Mouse (Mus musculus) WW6 (cell line): ENCODE measurements around the gene Kif17.

Source experiments
- DNase-seq: peaks from one replicate; pipeline ENCODE4 v3.0.0-alpha.2; 2013; ENCODE audit warnings: low read depth, low spot score

The Kif17 gene

DNA sequence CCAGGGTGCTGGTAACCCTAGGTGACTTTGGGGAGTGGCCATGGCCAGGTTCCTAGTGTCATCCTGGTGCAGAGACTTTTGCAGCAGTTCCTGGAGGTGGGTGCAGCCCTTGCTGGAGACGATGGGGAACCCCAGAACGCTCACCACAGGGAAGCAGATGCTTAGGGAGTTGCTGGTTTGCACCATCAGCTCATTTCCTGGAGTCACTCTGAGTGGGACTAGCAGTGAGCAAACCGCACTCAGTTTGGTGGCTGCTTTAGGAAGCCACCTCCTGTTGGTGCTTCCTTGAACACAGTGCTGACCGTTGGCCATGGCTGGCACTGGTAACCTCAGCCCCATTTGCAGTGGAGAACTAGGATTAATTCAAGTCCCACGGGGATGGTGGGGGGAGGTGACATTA is 9.2 kb downstream of the Kif17 start:
- DNase-seq: no peak

DNA sequence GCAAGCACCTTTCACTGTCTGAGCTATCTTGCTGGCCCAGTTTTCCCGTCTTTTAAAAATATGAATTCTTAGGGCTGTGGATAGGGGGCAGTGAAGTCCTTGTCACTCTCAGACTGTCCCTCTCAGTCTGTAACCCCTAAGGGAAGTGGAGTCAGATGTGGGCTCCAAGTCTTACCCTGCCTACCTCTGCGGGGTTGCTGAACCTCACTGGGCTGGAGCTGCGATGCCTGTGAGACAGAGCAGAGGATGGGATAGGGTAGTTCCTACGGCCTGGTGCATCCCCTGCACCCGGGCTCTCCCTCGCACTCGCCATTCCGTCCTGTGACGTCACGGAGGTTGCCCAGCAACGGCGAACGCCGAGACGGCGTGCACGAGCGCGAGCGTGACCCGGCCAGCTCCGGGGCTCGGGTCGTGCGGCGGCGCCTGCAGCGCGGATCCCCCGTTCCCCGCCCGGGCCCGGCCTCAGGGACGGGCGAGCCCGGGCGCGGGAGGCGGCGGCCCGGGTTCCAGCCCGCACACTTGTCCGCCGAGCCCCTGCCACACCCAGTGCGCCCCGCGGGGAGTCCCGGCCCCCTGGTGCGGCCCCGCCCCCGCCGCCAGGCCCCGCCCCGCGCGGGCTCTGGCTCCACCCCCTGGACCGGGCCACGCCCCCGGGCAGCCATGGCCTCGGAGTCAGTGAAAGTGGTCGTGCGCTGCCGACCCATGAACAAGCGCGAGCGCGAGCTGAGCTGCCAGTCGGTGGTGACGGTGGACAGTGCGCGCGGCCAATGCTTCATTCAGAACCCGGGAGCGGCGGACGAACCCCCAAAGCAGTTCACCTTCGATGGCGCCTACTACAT is 11.8 kb downstream of the Kif17 start:
- peak; percentile 71 for DNase-seq

DNA sequence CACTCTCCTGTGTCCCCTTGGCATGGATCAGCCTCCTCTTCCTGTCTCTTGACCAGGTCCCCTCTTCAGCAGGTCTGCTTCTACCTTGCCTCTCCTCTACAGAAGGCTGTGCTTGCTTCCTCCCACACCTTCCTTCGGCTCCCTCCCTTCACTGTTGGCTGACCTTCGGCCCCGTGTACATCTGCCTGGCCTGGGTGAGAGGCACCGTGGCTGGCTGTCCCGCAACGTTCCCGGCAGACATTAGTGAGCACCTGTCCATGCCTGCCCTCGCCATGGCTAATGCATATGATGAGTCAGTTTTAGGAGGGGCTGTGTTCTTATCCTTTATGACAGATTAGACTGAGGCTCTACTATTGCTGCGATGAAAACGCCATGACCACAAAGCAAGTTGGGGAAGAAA is 17.6 kb downstream of the Kif17 start:
- no peak for DNase-seq

DNA sequence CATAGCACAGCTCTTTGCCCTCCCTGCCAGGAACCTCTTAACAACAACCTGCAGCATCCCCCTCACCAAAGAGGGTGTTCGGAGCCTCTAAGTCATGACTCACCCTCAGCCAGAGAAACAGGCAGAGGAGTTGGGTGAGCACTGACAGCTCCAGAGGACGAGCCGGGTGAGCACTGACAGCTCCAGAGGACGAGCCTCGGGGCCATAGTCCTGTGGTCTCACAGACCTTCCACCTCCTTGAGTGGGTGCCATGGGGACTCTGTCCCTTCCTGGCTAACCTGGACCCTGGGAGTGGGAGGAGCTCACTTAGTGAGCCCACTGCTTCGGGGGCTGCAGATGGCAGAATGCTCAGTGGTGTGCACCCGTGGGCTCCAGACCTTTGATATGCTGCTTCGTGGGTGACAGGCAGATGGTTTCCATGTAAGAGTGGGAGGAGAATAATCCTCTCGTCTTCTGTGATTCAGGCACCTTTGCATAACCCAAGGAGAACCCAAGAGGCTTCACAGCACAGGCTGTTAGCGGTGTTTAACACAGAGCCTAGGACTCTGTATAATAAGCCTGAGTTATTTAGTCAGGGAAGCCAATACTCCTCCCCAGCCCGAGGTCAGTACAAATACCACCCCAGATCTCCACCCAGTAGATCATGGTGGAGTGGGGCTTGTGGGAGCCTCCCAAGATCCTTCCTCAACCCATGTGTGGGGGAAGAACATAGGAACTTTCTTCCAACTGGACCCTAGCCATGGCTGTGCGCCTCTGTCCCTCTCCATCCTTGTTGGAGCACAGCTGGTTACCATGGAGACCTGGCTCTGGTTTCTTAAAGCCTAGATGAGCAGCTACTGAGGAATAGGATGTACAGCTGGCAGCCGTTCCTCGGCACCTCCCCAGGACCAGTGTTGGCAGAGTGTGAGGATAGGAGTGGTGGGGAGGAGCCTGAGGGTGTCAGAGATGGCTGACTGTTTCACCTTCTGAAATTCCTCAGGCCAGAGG is 22.1 kb downstream of the Kif17 start:
- no peak for DNase-seq

DNA sequence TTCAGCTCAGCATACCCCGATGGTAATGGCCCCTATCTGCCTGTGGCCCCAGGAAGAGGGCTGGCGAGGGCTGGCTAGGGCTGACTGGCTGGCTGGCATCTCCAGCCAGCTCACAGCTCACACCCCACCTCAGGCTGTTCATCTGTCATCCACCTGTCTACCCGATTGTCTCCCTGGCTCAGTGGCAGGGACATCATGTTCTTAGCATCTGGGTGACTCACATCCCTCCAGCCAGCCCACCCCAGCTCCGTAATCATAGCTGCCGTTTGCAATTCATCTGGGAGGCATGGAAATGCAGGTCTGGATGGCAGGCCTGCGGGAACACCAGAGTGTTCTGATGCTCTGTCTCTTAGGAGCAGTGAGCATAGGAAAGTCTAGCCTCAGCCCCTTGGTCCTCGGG is 28.1 kb downstream of the Kif17 start:
- no peak for DNase-seq

DNA sequence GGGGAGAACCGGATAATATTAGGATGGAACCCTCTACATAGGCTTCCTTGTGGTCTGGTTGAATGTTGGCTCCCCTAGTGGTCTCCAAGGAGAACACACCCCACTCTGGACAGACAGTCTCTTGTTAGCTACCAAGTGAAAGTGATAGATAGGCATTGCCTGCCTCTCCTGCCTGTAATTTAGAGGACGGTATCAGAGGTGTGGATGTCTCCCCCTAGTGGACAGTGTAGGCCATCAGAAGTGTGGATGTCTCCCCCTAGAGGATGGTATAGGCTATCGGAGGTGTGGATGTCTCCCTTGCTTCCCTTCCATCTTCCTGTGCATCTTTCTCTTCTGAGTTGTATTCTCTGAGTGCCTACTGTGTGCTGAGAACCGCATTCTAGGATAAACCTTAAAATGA is 32.6 kb downstream of the Kif17 start:
- DNase-seq: peak; percentile 80

DNA sequence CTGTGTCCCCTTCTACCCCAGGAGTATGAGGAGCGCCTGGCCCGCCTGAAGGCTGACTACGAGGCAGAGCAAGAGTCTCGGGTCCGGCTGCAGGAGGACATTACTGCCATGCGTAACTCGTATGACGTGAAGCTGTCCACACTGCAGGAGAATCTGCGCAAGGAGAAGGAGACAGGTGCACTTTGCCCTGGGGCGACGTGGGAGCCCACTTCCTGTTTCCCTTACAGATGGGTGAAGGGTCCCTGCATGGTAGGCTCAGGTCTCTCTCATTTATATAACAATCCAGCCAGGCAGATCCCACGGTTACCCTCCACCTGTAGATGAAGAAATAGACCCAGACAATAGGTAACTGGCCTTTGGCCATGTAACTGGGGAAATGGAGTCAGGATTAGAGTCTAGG is 36.2 kb downstream of the Kif17 start:
- DNase-seq: no peak

DNA sequence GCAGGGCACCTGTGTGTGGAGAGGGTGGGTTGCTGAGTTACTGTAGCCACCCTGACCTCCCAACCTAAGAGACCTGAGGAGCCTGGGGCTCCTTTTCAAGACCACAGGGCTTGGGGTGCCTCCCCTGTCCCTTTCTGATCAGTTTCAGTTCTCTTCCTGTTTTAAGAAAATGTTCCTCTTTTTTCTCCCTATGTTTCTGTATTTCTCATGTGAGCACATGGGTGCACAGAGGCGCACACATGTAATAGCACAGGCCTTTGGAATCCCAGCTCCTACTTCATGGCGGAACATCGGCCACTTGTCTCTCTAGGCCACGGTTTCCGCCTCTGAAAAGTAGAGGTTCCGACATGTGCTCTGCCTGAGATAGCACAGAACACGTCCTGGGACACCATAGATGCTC is 38.5 kb downstream of the Kif17 start:
- DNase-seq: no peak

DNA sequence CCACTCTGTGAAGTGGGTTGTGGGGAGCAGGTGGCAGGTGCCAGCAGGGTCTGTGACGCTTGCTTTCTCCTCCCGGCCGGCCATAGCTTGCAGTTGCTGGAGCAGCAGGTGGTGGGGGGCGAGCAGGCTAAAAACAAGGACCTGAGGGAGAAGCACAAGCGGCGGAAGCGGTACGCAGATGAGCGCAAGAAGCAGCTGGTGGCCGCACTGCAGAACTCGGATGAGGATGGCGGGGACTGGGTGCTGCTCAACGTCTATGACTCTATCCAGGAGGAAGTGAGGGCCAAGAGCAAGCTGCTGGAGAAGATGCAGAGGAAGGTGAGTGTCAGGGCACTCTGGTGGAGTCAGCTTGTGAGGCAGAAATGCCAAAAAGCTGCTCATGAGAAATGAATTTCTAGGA is 41.8 kb downstream of the Kif17 start:
- no peak for DNase-seq

DNA sequence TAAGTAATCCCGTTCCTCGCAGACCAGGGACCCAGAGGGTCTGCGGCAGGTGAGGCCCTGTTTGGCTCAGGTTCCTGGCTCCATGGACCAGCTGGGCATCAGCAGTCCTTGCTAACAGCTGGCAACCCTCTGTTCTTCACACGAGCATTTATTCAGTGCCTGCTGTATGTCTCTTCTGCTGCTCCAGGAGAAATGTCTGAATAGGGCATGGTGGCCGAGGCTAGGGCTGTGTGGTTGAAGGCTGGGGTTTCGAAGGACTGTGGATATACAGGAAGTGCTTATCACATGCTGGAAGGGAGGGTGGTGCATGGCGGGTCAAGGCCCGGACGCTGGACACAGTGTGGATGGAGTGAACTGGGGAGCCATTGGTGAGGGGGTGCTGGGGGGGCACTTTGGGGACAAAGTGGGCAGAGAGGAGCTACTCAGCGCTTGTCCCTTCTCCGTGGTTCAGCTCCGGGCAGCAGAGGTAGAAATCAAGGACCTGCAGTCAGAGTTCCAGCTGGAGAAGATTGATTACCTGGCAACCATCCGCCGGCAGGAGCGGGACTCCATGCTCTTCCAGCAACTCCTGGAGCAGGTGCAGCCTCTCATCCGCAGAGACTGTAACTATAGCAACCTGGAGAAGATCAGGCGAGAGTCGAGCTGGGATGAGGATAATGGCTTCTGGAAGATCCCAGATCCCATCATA is 43.2 kb downstream of the Kif17 start:
- DNase-seq: no peak

DNA sequence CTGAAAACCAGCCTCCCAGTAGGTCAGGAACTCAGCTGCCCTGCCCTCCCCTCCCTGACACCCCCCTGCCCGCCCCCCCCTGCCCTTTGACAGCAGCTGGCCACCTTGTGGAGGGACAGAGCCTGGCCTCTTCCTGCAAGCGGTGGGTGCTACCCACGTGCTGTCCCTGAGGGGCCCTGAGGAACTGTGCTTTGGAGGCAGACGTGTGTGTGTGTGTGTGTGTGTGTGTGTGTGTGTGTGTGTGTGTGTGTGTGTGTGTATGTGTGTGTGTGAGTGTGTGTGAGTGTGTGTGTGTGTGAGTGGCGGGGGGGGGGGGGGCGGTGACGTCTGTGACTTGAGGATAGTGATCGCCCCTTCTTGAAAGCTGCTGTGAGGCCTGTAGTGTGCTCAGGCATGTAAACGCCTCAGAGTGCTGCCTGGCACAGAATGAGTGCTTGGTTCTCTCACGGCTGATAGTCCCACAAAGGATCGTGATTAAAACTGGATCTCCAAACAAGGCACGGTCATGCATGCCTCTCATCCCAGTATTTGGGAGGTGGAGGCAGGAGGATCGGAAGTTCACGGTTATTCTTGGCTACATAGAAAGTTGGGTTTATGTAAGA is 43.8 kb downstream of the Kif17 start:
- no peak for DNase-seq

DNA sequence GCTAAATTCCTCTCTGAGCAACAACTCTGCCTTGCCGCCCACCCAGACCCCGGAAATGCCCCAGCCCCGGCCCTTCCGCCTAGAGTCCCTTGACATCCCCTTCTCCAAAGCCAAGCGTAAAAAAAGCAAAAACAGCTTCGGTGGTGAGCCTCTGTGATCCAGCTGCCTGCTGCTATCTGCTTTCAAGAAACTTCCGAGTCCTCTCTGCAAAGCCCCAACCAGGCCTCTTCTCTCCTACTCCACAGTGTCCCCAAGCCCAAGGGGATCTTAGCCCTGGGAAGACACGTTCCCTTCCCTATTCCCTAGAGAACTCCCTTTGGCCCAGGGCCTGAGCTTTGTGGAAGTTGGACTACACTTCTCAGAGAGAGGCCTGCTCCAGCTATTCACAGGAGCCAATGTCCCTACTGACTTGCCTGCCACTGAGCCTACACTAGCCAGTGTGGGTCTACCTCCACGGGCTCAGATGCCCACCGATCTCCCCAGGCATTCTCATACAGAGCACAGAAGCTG is 51.1 kb downstream of the Kif17 start:
- DNase-seq: no peak

DNA sequence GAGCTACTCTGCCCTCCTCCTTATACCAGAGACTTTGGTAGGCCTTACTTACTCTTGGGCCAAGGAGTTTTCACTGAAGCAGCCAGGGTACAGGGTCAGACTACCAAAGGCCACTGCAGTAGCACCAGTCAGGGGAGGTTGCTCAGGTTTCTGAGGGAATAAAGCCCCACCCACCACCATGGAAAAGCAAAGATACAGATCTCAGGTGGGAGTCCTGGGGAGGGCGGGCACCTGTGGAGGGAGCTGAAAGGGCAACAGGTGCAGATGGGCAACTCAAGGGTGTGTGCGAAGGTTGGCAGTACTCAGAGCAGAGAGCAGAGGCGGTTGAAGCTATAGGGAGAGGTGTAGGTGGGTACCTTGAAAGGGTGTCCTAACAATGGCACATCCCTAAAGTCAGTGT is 52.8 kb downstream of the Kif17 start:
- no peak for DNase-seq

DNA sequence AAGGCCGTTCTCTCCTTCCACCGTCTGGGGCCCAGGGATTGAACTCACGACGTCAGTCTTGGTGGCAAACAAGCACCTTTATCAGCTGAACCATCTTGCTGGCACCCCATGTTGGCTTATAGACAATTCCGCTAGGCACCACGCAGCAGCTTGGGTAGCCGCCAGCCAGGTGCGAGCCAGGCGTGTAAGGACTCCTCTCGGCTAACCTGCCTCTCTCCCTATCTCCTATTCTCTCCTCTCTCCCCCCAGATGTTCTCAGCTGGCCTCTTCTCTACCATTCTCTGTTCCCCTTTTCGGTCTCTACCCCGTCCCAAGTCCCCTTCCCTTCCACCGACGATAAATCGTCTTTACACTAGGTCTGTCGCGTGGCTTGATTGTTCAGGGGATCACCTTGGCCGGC is 53.5 kb downstream of the Kif17 start:
- no peak for DNase-seq

DNA sequence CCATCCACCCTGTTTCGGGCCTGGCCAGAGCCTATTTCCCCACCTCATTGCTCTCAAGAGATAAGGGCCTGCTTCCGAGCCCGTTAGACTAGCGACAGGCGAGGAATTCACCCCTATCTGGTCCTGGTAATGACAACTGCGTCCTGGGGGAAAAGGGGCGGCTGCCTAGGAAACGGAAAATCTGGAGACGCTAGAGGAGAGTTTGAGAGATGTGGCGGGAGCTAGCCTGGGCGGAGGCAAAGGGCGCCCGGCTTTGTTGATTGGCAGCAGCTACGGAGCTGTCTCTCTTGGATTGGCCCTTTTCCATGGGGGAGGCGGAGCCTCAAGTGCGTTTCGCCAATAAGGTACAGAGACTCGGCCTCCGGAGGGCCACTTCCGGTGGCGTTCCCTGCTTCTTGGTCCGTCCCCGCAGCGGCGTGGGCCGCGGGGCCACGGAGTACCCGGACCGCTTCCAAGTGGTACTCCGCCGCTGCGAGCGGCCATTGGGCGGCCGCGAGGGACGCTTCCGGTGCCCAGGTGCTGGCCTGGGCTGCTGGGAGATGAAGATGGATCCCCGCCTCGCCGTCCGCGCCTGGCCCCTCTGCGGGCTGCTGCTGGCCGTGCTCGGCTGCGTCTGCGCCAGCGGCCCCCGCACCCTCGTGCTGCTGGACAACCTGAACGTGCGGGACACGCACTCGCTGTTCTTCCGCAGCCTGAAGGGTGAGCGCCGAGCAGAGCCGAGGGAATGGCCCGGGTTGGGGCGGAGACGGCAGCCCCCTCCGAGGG is 54.3 kb downstream of the Kif17 start, which contains the start of gene Ddost:
Gene Ddost (plus strand): TSS at position 391 of the 765 bp plus-strand sequence.
- DNase-seq: peak; percentile 96

DNA sequence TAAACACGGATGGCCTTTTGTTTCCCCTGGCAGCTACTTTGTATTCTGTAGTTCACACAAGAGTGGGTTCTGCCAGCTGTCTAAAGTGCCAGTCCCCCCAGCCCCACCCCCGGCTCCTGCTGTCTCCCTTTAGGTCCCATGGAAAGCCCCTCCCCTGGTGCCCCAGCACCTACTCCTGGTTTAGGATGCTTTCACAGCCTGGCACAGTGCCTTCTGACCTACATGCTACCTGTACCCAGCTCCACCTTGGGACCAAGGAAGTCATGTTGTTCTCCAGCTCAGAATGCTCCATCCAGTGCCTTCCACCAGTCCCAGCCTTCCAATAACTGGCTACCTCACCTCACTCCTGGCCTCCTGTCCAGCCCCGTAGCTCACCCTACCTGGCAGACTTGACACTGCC is 56.8 kb downstream of the Kif17 start:
- DNase-seq: no peak

DNA sequence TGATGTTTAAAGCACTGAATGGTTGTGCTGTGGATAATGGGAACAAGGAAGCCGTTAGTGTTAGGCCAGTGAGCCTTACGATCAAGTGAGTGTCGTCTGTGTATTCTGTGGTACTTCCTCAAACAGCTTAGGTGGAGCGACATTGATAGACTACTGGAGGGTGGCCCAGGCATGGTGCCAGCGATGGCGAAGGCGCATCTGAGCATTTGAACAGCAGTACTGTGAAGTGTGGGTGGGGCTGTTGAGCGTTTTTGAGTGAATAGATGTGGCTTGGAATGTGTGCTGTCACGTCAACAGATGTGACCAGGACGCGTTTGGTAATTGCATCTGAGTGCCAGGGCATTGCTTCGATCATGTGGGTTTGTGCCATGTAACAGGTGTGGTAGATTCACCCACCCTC is 57.5 kb downstream of the Kif17 start:
- DNase-seq: no peak

DNA sequence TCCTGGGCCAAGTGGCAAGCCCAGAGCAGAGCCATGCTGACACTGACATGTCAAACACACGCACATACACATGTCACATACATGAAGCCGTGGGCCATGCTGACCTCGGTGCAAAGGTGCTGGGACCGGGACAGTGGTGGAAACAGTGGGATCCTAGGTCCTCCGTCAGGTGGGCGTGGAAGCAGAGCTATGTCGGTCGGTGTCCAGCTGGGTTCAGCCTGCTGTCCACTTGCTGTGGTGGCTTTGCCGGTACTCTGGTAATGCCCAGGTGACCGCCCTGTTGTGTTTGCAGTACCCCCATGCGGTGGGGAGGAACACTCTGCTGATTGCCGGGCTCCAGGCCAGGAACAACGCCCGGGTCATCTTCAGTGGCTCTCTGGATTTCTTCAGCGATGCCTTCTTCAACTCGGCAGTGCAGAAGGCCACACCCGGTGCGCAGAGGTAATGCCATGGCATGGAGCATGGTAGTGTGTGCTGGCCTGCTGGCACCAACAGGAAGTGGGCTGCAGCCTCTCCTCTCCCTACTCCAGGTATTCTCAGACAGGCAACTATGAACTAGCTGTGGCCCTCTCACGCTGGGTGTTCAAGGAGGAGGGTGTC is 60.2 kb downstream of the Kif17 start:
- no peak for DNase-seq

DNA sequence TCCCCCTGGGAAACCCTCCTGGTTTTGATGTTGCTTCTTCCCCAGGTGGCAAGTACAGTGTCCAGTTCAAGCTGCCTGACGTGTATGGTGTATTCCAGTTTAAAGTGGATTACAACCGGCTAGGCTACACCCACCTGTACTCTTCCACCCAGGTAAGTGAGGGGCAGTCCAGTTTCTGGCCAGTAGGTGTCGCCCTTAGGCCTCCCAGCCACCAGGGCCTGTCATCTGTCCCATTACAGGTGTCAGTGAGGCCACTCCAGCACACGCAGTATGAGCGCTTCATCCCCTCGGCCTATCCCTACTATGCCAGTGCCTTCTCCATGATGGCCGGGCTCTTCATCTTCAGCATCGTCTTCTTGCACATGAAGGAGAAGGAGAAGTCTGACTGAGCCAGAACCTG is 61.4 kb downstream of the Kif17 start:
- DNase-seq: no peak

DNA sequence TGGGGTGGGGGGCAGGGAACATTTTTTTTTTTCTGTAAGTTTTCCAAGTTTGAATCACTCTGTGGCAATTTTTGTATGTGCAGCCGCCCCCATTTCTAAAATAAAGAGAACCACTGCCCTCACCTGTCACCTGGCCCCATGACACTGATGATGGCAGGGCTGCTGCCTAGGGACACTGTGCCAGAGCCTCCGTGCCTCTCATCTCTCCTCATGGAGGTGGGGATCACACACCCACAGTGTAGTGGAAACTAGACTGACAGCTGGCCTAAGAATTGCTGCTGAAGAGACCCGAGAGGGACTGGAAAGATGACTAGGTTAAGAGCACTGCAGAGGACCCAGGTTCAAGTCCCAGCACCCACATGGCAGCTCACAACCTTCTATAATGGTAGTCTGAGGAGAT is 61.9 kb downstream of the Kif17 start:
- DNase-seq: no peak
